Mouse (Mus musculus): ENCODE measurements around the gene Kiss1.

The Kiss1 gene

GRCm38 (mm10) chr1:133362103-133362502 lies 40.4 kb downstream of the Kiss1 start:
- DNase-seq (ENCODE audit: extremely low read depth, low read depth): no peak

- peak; percentile 57 for DNase-seq (ENCODE audit: extremely low read depth, low read depth)
These were observed 41.8 kb downstream of the Kiss1 start, which contains the start of gene Etnk2 for GRCm38 (mm10) chr1:133363276-133364021. Etnk2 (plus strand) TSS chr1:133363572.

- DNase-seq (ENCODE audit: extremely low read depth, low read depth): no peak
These were observed 42.5 kb downstream of the Kiss1 start for GRCm38 (mm10) chr1:133364022-133364630.

GRCm38 (mm10) chr1:133364890-133365289 lies 43.2 kb downstream of the Kiss1 start:
- DNase-seq (ENCODE audit: extremely low read depth, low read depth): no peak

- DNase-seq (ENCODE audit: extremely low read depth, low read depth): no peak
These were observed 45.4 kb downstream of the Kiss1 start for GRCm38 (mm10) chr1:133366951-133367605.

- DNase-seq (ENCODE audit: extremely low read depth, low read depth): no peak
These were observed 46.2 kb downstream of the Kiss1 start for GRCm38 (mm10) chr1:133367606-133368488.

GRCm38 (mm10) chr1:133368644-133369043 lies 47.0 kb downstream of the Kiss1 start:
- DNase-seq (ENCODE audit: extremely low read depth, low read depth): no peak

- no peak for DNase-seq (ENCODE audit: extremely low read depth, low read depth)
These were observed 48.7 kb downstream of the Kiss1 start for GRCm38 (mm10) chr1:133370352-133370751.

GRCm38 (mm10) chr1:133371431-133371830 lies 49.8 kb downstream of the Kiss1 start:
- DNase-seq (ENCODE audit: extremely low read depth, low read depth): no peak

GRCm38 (mm10) chr1:133372113-133372512 lies 50.4 kb downstream of the Kiss1 start:
- DNase-seq (ENCODE audit: extremely low read depth, low read depth): no peak

GRCm38 (mm10) chr1:133375696-133376346 lies 54.1 kb downstream of the Kiss1 start:
- no peak for DNase-seq (ENCODE audit: extremely low read depth, low read depth)

GRCm38 (mm10) chr1:133377547-133377946 lies 55.9 kb downstream of the Kiss1 start:
- no peak for DNase-seq (ENCODE audit: extremely low read depth, low read depth)
